Mouse (Mus musculus): ENCODE measurements at regions not wholly inside any gene's neighbourhood (a gene's known extent, or its start where the extent isn't known, plus 50 kb on each side); places are given as distances from the start of the nearest gene placed in this dataset.

DNA sequence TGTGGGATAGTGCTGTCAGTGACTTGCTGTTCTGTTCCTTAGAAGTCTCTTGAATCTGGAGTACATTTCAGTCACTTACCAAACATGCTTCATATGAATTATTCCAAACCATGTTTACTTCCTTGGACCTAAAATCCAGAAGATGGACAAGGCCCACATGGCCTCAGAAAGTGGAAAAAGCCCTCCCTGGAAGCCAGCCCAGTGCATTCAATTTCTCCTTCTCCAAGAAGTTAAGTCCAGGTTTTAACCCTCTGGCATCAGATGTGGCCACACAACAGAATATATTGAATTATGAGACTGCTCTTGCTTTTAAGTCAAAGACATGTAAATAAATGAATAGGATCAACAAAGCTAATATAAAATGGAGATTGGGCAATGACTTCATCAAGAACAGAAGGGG lies 2513.5 kb upstream of the Gm7489 start:
- no peak for DNase-seq
- intact Hi-C loops (cut with DNase I): no loop called here

DNA sequence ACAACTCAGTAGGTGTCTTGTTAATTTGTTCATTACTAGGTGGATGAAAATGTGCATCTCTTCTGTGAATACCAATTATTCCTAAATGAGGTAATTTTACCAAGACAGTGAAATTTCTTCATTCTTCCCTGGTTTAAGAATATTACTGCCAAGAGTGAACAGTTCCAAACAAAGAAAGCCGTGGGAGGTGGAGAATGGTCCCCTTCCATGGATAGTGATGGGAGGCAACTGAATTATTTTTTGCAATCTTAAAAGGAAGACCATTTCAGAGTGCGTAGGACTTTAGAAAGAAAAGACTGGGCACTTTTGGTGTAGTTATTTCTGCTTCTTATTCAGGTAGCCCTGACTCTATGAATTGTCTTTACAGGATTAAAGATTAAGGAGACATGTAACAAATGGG lies 2494.3 kb upstream of the Gm7489 start:
- intact Hi-C loops (cut with DNase I): no loop called here
- no peak for DNase-seq

DNA sequence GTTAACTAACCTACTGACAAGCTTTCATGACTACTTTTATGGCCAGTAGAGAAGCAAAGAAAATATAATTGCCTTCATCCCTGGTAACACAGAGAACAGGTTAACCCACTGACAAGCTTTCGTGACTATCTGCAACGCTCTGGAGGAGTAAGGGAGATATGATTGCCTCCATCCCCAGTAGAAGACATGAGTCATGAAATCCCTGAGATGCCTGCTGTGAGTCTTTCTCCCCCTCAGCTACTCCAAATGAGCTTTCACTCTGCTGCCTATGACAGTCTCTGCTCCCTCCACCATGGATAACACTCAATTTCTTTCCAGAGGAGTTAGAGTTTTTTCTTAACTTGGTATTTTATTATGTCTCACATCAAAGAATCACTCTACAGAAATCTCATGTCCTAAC lies 2493.4 kb upstream of the Gm7489 start:
- intact Hi-C loops (cut with DNase I): no loop called here
- no peak for DNase-seq

DNA sequence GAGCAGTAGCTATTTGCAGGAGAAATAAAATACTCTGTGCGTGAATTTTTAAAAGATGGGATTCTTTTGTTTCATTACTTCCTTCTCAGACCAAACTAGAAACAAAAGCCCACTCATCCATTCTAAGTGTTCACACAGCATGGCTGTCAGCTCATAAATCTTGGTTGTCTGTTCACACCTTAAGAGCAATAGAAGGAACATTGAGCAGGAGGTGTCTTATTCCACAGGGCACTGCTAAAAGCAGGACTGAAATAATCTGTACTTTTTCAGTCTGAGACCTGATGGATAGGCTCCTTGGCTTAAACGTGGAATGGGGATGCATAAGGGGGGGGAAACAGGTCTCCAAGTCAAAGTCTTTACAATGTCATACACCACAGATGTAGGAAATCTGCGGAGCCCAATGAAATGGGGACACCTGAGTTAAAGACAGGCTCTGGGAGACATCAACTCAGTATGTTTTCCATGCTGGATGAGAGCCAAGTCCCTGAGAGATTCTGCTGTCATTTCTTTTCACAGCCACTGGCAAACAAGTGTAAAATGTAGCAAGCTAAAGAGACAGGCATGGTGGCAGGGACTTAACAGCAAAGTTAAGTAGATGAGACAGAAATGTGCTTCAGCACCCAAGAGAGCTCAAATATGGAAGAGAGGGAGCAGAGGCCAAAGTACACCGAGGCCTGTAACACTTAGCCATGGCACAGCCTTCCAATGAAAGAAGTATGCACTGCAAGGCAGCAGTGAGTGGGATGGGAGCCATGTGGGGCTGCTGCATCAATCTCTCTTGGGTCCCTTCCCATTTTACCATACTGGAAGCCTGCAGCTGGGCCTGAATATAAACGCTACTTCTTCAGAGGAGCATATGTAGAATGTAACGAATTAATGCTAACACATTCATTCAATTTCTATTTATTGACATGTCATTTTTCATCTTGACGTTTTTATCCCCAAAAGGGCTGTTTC lies 2492.0 kb upstream of the Gm7489 start:
- DNase-seq: no peak
- intact Hi-C loops (cut with DNase I): no loop called here

DNA sequence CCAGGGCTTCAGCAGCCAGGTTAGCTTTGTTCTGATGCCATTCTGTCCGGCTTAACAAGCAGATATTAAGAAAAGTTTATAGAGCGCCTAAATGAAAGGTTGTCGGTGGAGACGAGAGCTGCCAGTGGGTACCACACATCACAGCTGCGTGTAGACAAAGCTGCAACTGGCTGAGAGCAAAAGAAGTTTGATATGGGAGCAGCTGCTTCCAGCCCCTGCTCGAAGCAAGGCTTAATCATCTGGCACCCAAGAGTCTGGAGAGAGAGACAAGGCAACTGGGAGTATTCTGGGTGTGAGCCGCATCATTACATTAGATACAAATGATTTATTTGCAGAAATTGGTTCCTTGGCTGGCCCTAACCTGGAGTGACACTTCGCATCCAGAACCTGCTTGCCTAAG lies 2488.7 kb upstream of the Gm7489 start:
- intact Hi-C loops (cut with DNase I): no loop called here
- DNase-seq: no peak

DNA sequence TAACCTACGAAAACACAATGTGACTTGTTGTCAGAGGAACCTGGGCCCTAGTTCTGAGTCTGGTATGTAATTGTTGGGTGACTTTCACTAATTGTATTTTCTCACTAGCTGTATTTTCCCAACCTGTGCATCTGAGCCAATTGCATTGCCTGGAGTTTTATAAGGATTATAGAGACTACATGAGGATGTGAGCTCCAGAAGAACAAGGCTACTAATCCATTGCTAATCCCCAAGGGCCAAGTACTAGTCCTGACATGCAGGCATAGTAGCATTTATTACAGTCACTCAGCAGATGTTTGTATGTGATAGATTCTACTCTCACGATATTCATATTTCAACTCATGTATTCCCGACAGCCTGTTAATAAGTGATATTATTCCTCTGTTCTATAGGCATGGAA lies 2481.1 kb upstream of the Gm7489 start:
- intact Hi-C loops (cut with DNase I): no loop called here
- no peak for DNase-seq

DNA sequence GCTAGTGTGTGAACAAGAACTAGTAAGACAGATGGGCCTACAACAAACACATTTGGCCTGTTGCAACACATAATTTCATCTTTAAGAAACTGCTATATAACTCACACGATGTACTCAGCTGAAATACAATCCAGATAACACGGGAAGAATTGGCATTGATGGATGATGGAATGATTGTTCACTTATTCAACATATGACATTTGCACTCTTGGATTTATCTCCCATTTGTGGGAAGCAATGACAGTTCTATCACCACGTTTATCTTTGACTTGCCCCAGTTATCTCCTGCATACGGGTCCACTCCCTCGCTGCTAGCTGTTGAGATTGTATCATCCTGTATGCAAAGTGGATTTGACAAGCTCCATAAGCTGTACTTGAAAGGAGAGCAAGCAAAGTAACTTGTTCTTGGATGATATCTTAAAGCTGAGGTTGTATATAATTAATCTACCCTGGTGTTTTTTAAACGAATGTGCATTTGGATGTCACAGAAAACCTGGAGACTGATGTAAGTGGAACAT lies 2474.9 kb upstream of the Gm7489 start:
- no peak for DNase-seq
- intact Hi-C loops (cut with DNase I): no loop called here

DNA sequence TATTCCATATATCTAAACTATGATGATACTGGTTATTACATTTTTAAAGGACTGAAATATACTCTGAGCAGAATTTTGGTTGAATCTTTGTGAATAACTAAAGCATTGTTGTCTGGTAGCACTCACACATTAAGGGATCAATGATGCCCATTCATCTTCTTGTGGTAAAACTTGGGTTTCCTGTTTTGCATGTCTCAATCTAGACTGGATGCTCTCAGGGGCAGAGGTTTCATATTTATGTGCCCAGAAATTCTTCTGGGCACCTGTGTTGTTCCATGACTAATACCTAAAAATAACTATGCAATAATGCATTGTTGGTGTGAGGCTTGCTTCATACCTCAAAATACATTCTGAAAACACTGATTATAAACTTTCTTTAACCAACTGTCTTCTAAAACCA lies 2472.7 kb upstream of the Gm7489 start:
- DNase-seq: no peak
- intact Hi-C loops (cut with DNase I): no loop called here

DNA sequence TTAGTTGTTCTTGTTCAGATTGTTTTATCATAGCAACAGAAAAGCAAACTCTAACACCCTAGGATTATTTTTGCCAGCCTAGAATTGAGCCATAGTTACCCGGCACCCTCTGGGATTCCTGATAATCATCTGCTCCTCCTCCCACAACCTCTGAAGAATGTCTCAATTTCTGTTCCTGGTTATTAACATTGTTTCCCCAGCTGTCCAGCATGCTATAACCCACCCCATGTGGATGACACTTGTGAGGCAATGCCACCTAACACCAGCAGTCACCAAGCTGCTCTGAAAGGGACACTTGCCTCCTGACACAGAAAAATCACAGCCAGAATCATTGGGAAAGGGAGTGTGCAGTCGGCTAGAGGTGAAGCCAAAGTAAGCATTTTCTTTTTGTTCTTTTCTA lies 2442.1 kb upstream of the Gm7489 start:
- intact Hi-C loops (cut with DNase I): no loop called here
- no peak for DNase-seq

DNA sequence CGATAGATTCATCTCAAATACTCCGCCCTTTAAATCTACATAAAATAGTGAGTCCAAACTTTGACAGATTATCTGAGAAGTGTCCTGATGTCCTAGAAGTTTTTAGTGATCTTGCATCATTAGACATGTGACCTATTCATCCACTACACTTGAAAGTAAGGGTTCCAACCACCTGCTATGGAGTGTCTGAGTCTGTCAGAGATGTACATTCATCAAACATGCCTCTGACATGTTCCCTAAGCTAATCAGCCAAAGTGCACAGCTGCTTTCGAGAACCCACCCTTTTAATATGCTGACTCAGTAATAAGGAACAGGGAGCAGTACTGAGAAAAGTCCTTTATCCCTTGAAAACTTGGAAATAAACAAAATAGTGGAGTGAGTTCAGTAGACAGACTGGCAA lies 2414.8 kb upstream of the Gm7489 start:
- no peak for DNase-seq
- intact Hi-C loops (cut with DNase I): no loop called here

DNA sequence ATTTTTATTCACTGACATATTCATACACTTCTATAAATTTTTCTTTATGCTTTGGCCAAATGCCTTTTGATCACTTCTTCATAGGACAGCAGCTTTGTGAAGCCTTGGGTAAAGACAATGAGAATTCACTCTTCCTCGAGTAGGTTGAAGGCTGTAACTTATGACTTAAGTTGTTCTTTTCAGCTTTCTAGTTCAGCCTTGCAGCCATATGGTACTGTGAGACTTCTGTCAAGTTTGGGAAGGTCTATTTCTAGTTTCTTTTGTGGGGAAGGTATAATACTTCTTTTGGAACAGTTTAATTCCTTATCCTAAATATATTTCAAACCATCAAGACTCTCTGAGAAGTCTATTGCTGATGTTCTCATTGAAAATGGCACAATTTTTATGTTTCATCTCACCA lies 2413.6 kb upstream of the Gm7489 start:
- no peak for DNase-seq
- intact Hi-C loops (cut with DNase I): no loop called here

DNA sequence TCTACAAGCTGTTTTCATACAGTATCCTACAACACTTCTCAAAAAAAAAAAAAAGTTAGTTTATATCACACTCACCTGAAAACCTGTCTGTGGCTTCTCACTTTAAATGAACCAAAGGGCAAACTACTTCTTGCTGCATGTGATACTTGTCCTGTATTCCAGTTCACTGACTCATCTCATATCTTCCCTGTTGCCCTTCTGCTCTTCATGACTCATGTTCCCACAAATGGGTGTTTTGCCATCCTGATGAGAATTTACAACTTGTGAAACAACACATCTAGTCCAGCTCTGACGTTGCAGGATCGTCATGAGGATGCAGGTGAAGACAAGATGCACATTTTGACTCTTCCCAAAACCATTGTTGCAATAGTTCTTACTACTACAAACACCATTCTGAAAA lies 2412.7 kb upstream of the Gm7489 start:
- no peak for DNase-seq
- intact Hi-C loops (cut with DNase I): no loop called here

DNA sequence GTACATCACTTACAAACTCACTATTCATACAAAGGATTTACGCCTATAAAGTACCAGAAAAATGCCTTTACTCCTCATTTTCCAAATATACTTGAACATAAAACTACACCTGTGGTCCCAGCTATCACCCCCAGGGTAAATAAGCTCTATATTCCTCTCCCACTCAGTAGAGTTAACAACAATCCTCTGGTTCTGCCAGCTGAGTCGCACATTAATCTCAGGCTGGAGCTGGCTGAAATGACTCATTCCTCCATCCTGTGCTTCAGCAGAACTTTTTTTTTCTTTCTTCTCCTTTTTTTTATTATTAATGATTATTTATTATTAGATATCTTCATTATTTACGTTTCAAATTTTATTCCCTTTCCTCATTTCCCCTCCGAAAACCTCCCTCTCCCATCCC lies 2402.8 kb upstream of the Gm7489 start:
- intact Hi-C loops (cut with DNase I): no loop called here
- DNase-seq: no peak

DNA sequence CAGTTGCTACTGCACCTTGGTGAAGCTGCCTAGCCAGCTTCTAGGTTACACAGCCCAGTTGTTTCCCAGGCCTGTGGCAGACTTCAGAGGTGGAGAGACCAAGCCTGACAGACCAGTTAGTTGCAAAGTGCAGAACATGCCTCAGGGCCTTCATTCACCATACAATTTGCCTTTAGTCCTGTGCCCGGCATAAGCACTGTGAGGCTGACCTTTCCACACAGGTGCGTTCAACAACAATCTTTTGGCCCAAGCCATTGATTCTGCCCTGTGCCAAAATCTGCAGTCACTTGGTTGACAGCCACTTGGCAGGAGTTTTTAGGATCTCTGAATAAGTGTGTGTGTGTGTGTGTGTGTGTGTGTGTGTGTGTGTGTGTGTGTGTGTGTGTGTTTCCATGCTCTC lies 2400.5 kb upstream of the Gm7489 start:
- DNase-seq: no peak
- intact Hi-C loops (cut with DNase I): no loop called here

DNA sequence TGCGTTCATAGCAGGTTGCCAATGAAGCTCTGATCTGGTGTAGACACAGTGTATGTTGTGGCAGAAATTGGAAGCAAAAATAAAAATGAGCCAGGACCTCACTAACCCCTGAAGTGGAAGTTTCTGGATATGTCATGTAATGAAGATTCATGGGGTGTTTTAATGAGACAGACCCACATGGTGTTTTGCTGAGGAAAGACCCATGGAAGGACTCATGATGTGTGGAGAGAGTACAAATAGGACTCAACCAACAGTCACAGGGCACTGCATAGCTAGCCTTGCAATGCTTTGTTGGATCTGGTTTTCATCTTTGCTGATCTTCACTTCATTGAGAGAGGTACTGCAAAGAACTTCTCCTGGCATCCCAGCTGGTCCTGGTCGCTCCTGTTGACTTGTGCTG lies 2399.2 kb upstream of the Gm7489 start:
- intact Hi-C loops (cut with DNase I): no loop called here
- DNase-seq: no peak

DNA sequence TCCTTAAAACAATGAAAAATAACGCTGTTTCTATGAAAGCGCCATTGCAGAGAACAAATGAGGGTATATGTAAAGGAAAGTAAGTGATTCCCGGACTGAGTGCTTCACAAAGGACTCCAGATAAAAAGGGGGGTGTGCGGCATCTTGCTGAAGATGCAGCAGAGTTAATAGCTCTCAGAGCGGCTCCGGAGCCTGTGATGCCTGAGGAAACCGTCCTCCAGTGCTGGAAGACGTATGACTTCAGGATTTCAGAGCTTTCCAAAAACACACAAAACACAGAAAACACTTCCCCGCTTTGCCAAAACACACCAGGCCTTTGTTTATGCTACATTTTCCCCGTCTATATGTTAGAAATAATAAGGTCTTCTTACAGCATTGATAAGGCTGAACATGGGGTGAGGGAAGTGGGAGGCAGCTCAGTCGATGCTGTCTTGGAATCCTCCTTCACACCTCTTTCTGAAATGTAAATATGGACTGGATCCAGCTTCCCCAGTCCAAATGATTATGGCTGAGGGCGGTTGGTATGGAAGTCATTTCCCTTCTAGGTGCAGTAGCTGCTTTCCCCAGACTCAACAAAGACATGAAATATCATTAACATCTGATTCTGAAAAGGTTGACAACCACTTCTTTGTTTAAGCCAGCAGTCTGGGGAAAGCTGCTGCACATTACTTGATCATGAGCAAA lies 2382.5 kb upstream of the Gm7489 start:
- intact Hi-C loops (cut with DNase I): no loop called here
- DNase-seq: no peak

DNA sequence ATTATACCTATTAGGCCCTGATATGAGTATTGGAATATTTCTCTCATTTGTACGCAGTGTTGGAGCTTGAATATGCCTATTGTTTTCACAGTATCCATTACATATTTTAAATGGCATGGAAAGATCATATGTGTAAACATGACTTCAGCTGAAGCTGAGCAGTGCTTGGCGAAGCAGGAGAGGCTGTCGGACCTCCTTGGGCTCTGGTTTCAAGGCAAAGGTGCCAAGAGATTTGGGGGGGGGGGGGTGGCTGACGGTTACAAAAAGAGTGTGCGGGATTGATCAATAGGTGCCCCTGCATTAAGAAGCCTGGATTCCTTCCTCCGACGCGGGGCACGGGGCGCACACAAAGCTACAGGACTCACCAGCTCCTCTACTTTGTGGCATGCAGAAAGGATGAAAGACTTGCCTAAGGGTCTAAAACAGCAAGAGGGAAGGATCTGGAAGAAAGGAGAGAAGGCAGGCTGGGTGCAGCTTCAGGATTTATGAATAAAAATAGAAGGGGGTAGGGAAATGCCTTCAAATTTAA lies 2381.9 kb upstream of the Gm7489 start:
- intact Hi-C loops (cut with DNase I): no loop called here

DNA sequence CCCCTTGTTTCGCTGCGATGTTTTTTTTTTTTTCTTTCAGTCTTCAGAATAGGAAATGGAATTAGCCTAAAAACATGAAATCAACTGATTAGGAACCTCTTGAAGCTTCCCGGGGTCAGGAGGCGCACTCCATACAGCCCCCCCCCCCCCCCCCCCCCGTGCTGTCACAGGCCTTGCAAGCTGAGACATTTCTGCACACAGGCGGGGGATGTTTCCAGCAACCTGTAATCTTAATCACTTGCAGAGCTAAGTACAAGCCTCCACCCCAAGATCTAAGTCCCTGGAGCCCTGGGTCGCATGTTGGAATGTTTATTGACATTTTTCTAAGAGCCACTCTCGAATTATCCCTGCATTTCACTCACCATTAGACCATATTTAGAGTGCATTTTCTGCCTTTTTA lies 2381.4 kb upstream of the Gm7489 start:
- intact Hi-C loops (cut with DNase I): no loop called here

More for the DNA sequence above, 2381.9 kb upstream of the Gm7489 start:
- DNase-seq: no peak

DNA sequence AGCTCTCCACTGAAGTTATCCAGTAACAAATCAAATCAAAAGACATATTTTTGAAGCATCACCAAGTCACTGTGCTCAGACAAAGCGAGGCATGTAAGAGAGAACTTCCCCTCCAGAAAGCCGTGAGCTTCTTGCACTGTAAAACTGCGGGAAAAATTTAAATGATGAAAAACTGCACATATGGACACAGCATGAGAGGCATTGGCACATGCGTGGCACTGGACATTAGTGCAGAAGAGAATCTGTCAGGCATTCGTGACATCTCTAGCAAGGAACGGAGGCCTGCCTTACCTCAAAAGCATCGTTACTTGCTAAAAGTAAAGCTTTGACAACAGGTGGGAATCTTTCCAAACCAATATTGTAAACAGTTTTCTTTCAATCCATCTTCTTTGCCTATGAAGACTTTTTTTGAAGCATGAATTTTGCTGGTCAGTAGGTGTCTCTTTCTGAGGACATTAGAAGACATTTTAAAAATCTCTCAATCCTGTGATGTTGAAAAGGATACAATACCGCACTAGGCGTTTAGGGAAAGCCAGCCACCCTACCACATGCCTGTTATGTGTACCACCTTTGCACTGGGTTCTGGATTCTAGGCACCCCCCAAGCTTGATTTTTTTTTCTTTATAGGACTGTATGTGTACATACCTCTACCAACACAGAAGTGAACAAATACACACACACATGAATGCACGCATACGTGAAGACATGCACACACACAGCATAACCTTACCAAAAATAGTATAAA lies 2380.5 kb upstream of the Gm7489 start:
- no peak for DNase-seq
- intact Hi-C loops (cut with DNase I): no loop called here

More for the DNA sequence above, 2381.4 kb upstream of the Gm7489 start:
- no peak for DNase-seq

DNA sequence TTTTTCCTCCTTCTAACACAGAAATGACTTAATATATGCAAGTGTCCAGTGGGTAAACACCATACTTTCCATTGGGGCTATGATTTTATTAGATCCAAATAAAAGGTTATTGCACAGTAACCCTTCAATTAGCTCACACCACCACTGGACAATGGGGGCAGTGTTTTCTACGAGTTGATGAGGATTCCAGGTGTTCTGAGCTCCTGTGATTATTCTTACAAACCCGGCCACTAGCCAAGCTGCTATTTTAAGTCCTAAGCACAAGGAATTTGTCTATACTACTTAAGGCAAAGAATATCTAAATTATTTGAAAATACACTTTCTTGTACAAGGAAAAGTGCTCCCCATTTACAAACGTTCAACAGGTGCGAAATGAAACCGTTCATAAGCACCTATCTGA lies 2379.9 kb upstream of the Gm7489 start:
- intact Hi-C loops (cut with DNase I): no loop called here
- no peak for DNase-seq

DNA sequence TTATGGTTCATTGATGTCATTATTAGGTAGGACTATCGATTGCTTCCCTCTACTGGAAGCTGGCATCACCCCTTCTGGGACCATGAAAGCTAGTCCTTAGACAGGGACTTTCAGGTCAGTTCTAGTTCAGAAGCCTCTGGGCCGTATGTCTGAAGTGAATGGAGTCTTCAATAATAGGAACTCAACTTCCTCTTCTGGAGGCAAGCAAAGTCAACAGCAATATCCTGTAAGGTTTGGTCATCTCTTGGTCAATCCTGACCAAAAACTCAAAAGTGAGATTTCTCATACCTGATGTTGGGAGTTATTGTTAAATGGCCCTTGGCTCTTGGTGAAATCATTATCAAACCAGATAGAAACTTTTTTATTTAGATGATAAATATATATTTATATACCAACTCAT lies 2377.6 kb upstream of the Gm7489 start:
- intact Hi-C loops (cut with DNase I): no loop called here
- no peak for DNase-seq
